Mouse (Mus musculus): ENCODE measurements around the gene Cgrrf1. TPM values are rescaled to one million over a fixed set of nuclear protein-coding genes. Genes with fewer than 3 reads are reported as not detected.
"Not testable (repeated sequence)": the region's sequence is repeated elsewhere in the genome, so short reads cannot be mapped to it uniquely, and the experiment has no call there.

Cgrrf1 gene
- polyA plus RNA-seq, 1 experiment = 78.5 TPM

DNA sequence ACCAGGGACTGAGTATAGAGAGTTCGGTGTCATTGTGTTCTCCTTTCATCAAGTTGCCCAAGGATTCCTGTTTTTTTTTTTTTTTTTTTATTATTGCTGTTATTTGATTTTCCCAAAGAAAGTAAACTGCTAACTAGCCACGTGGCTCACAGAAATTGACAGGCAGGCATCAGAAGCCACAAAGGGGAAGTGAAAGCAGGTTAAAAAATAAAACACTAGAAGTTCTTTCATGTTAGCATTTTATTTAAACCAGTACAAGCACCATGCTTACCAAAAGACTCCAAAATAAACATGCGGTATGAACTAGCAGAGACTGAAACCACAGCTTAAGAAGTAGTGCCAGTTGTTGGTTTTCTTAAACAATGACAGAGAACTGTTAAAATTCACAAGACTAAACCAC lies 24.0 kb upstream of the Cgrrf1 start:
- Histone ChIP-seq H3K27me3 (ENCODE audit: control insufficient read depth, insufficient read depth, low read length) (no peaks in the 10 kb centered on the region), H3K4me1 (ENCODE audit: control insufficient read depth, insufficient read depth, low read length) (peaks cover 4% of the 10 kb centered on the region), H3K4me3 (ENCODE audit: control insufficient read depth, low read depth, low read length) (no peak overlapping the region), H3K27ac (ENCODE audit: control insufficient read depth, insufficient read depth, low read depth, low read length) (no peak overlapping the region), H3K36me3 (ENCODE audit: control insufficient read depth, insufficient read depth, low read length) (peaks cover 1% of the 10 kb centered on the region)
- TF ChIP-seq CTCF (IDR thresholded peaks at IDR 0.05; ENCODE audit: control insufficient read depth, insufficient read depth, insufficient replicate concordance, low read depth, low read length) (no peak), POLR2A (IDR thresholded peaks at IDR 0.05; ENCODE audit: control insufficient read depth, low read depth, low read length) (no peak)

DNA sequence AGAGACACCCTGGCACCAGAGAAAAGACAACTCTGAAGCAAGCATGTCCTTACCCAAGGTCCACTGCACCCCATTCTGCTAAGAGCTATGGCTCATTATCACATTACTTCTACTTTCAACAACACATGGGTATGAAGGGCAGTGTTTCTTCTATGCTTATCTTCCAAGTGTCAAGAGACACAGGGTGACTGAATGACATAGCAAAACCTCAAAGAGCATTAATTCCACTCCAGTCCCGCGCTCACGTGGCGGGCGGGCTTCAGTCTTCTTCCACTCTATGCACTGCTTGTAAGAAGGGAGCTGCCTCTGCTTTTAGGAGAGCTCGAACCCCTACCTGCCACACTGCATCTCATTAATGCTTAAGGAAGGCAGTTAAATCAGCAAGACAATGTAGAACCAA lies 16.3 kb upstream of the Cgrrf1 start:
- Histone ChIP-seq H3K27me3 (ENCODE audit: control insufficient read depth, insufficient read depth, low read length) (no peaks in the 10 kb centered on the region), H3K36me3 (ENCODE audit: control insufficient read depth, insufficient read depth, low read length) (peaks cover 3% of the 10 kb centered on the region), H3K4me3 (ENCODE audit: control insufficient read depth, low read depth, low read length) (no peak overlapping the region), H3K27ac (ENCODE audit: control insufficient read depth, insufficient read depth, low read depth, low read length) (no peak overlapping the region), H3K4me1 (ENCODE audit: control insufficient read depth, insufficient read depth, low read length) (peaks cover 2% of the 10 kb centered on the region)
- TF ChIP-seq POLR2A (IDR thresholded peaks at IDR 0.05; ENCODE audit: control insufficient read depth, low read depth, low read length) = no peak
- TF ChIP-seq CTCF (IDR thresholded peaks at IDR 0.05; ENCODE audit: control insufficient read depth, insufficient read depth, insufficient replicate concordance, low read depth, low read length) = no peak

DNA sequence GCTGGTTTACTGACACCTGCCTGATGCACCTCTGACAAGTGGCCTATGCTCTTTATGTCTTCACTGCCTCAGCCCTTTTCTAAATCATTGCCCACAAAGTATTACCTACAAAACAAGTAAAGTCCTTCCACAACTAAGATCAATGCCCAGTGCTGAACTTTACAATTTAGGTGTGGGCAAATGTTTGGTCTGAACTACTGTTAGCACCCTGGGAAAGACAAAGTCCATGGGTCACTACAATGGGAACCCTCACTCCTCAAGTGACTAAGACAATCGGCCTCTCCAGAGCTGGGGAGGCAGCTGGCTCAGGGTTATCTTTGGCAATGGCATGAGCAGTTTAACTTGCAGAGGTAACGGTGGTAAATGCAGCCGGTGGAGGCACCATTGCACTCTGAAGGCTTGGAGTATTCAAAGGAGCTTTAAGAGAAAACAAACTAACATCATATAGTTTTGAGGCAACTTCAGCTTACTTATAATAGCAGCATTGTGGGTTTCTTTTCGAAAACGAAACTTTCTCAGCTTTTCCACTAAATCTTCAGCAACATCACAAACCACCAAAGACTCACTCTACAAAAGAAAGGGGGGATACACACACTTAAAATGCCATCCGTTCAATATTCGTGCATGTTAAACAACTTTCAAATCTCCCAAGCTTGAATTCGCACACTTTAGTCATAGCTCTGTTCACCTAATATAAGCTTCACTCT lies 14.9 kb upstream of the Cgrrf1 start:
- Histone ChIP-seq H3K27ac (ENCODE audit: control insufficient read depth, insufficient read depth, low read depth, low read length) (no peak overlapping the region), H3K36me3 (ENCODE audit: control insufficient read depth, insufficient read depth, low read length) (peaks cover 2% of the 10 kb centered on the region), H3K4me3 (ENCODE audit: control insufficient read depth, low read depth, low read length) (no peak overlapping the region), H3K27me3 (ENCODE audit: control insufficient read depth, insufficient read depth, low read length) (no peaks in the 10 kb centered on the region), H3K4me1 (ENCODE audit: control insufficient read depth, insufficient read depth, low read length) (peaks cover 3% of the 10 kb centered on the region)
- TF ChIP-seq CTCF (IDR thresholded peaks at IDR 0.05; ENCODE audit: control insufficient read depth, insufficient read depth, insufficient replicate concordance, low read depth, low read length) (no peak), POLR2A (IDR thresholded peaks at IDR 0.05; ENCODE audit: control insufficient read depth, low read depth, low read length) (no peak)

DNA sequence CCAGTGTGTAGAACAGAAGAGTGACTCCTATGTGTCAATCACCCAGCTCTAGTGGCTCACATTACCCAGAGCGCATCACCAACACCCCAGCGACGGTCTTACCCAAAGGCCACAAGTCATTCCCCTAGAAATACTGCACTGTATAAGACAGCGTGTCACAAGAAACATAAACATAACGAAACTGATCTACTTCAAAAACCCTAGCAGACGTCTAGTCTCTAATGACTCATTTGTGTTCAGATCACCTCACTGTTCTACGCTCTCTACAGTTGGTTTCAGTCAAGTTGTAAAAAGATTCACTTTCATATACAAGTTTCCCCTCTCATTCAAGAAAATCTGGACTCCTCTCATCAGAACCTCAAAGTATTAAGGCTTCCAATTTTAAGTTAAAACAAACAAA lies 13.2 kb upstream of the Cgrrf1 start:
- no peaks in the 10 kb centered on the region for H3K27me3 ChIP-seq (ENCODE audit: control insufficient read depth, insufficient read depth, low read length)
- H3K4me1 ChIP-seq (ENCODE audit: control insufficient read depth, insufficient read depth, low read length) = peaks cover 5% of the 10 kb centered on the region
- H3K4me3 ChIP-seq (ENCODE audit: control insufficient read depth, low read depth, low read length) = no peak overlapping the region

GRCm38 (mm10) chr14:46819961-46820360 lies 12.0 kb upstream of the Cgrrf1 start:
- H3K27me3 ChIP-seq (ENCODE audit: control insufficient read depth, insufficient read depth, low read length); H3K4me1 ChIP-seq (ENCODE audit: control insufficient read depth, insufficient read depth, low read length): not testable (repeated sequence)
- peak overlapping the region; percentile 11 for H3K4me3 ChIP-seq (ENCODE audit: control insufficient read depth, low read depth, low read length)

More for the DNA sequence above, 13.2 kb upstream of the Cgrrf1 start:
- Histone ChIP-seq H3K27ac (ENCODE audit: control insufficient read depth, insufficient read depth, low read depth, low read length) (no peak overlapping the region), H3K36me3 (ENCODE audit: control insufficient read depth, insufficient read depth, low read length) (peaks cover 2% of the 10 kb centered on the region)
- no peak for TF ChIP-seq POLR2A (IDR thresholded peaks at IDR 0.05; ENCODE audit: control insufficient read depth, low read depth, low read length)
- TF ChIP-seq CTCF (IDR thresholded peaks at IDR 0.05; ENCODE audit: control insufficient read depth, insufficient read depth, insufficient replicate concordance, low read depth, low read length) = no peak

DNA sequence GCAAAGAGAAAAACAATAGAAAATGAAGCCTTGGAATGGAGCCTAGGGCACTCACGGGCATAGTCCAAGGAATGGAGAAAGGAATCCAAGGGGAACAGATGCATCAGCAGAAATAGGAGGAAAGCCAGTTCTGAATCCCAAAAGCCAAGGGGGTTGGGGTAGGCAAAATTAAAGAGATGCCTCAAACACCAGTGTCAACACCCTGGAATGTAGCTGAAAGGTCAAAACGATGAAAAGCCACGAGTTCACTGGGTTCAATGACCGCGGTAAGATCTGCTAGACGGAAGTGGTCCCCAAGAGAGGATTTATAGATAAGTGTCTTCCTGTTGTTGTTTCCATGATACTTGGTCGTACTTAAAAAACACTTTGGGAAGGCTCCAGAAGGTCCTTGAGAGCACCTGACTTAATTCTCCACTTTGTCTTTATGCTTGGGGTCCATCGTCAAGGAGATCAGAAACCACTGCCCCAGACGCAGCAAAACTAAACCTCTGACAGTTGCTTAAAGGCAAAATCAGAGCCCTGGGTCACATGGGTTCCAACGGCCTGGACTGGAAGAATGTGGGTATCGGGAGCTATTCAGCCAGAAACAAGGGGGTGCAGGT lies 10.6 kb upstream of the Cgrrf1 start:
- Histone ChIP-seq H3K4me3 (ENCODE audit: control insufficient read depth, low read depth, low read length) (peak overlapping the region; percentile 98), H3K4me1 (ENCODE audit: control insufficient read depth, insufficient read depth, low read length) (peaks cover 5% of the 10 kb centered on the region), H3K36me3 (ENCODE audit: control insufficient read depth, insufficient read depth, low read length) (no peaks in the 10 kb centered on the region; the same call in 1 of the 2 replicates), H3K27me3 (ENCODE audit: control insufficient read depth, insufficient read depth, low read length) (no peaks in the 10 kb centered on the region), H3K27ac (ENCODE audit: control insufficient read depth, insufficient read depth, low read depth, low read length) (peak overlapping the region; percentile 100)
- TF ChIP-seq POLR2A (IDR thresholded peaks at IDR 0.05; ENCODE audit: control insufficient read depth, low read depth, low read length) (no peak), CTCF (IDR thresholded peaks at IDR 0.05; ENCODE audit: control insufficient read depth, insufficient read depth, insufficient replicate concordance, low read depth, low read length) (no peak)

More at GRCm38 (mm10) chr14:46819961-46820360, 12.0 kb upstream of the Cgrrf1 start:
- H3K27ac ChIP-seq (ENCODE audit: control insufficient read depth, insufficient read depth, low read depth, low read length); H3K36me3 ChIP-seq (ENCODE audit: control insufficient read depth, insufficient read depth, low read length): not testable (repeated sequence)

GRCm38 (mm10) chr14:46821873-46822716 lies 9.8 kb upstream of the Cgrrf1 start, which contains the start of gene Gmfb:
Gene Gmfb, minus strand, starts transcription at chr14:46822242.
- H3K4me3 ChIP-seq (ENCODE audit: control insufficient read depth, low read depth, low read length) = peak within 1 kb of the TSS; percentile 98
- H3K4me1 ChIP-seq (ENCODE audit: control insufficient read depth, insufficient read depth, low read length) = peaks cover 5% of the 10 kb centered on the region
- H3K27me3 ChIP-seq (ENCODE audit: control insufficient read depth, insufficient read depth, low read length) = no peaks in the 10 kb centered on the region
- TF ChIP-seq CTCF (IDR thresholded peaks at IDR 0.05; ENCODE audit: control insufficient read depth, insufficient read depth, insufficient replicate concordance, low read depth, low read length) (no peak), POLR2A (IDR thresholded peaks at IDR 0.05; ENCODE audit: control insufficient read depth, low read depth, low read length) (peak; percentile 84)
- H3K36me3 ChIP-seq (ENCODE audit: control insufficient read depth, insufficient read depth, low read length) = no peaks in the 10 kb centered on the region; the same call in 1 of the 2 replicates
- peak within 1 kb of the TSS; percentile 100 for H3K27ac ChIP-seq (ENCODE audit: control insufficient read depth, insufficient read depth, low read depth, low read length)
